Mouse (Mus musculus): ENCODE measurements around the gene Mmp19.

DNA sequence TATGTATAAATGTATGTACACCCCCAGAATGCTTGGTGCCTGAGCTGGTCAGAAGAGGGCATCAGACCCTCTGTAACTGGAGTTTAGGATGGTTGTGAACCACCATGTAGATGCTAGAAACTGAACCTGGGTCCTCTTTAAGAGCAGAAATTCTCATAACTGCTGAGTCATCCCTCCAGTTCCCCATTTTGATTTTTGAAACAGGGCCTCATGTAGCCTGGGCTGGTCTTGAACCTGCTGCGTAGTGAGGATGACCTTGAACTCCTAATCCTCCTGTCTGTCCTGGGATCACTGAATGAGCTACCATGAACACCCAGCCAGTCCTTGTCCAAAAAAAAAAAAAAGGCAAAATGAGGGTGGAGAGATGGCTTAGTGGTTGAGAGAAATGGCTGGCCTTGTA, 2.5 kb downstream of the Mmp19 start:
- no peak for TF ChIP-seq CTCF (conservative IDR thresholded peaks at IDR 0.05; ENCODE audit: low read length)
- TF ChIP-seq POU5F1 (IDR thresholded peaks at IDR 0.05; ENCODE audit: borderline replicate concordance, low read length), result no peak
- no peak for TF ChIP-seq NANOG (IDR thresholded peaks at IDR 0.05; ENCODE audit: borderline replicate concordance, low read length)
